In genomic region chr6:134377201-134377600, GRCm38 (mm10) we compare ENCODE assay signal across 30 mouse cellular contexts. TPM values are rescaled to one million over a fixed set of nuclear protein-coding genes. Genes with fewer than 3 reads are reported as not detected.
DNase-seq lines count a peak whose midpoint lies in the region; ATAC-seq and TF ChIP-seq lines count a peak whose summit lies in the region.
"Had no signal": no experiment of that assay in that cellular context is flagged by ENCODE, and none has a peak within 500 bp of the region (broad histone marks: within the 10 kb centered on the region; RNA-seq: fewer than 3 reads in every experiment).

No protein-coding gene starts in this region.

- peak; percentile 41 for DNase-seq in adrenal gland, postnatal 10 days
- no peak for DNase-seq in adrenal gland, postnatal 4 days (ENCODE audit: low spot score in 2 of 2)
- peak; percentile 55 for DNase-seq in embryonic facial prominence, embryonic 14.5 days (ENCODE audit: low spot score)
- no peak for DNase-seq in embryonic facial prominence, embryonic 10.5 days (ENCODE audit: low spot score)
- DNase-seq in lung, embryonic 14.5 days = peak; percentile 23
- no peak for DNase-seq in lung, postnatal 14 days
- DNase-seq in kidney, postnatal 4 days = no peak
- DNase-seq: B cell, adult 2 months; cerebellum, adult 18-20 months; cerebellum, adult 9-10 months; cerebellum, postnatal 14 days; gastrocnemius, postnatal 10 days; gastrocnemius, postnatal 36 days; heart, adult 2 months; kidney, adult 11 months; kidney, adult 8-10 months had no signal

- no peaks in the 10 kb centered on the region for H3K4me1 ChIP-seq in embryonic facial prominence, embryonic 14.5 days (ENCODE audit: control insufficient read depth, insufficient read depth, low read length)
- H3K4me1 ChIP-seq in embryonic facial prominence, embryonic 10.5 days = no peaks in the 10 kb centered on the region
- no peaks in the 10 kb centered on the region for H3K4me1 ChIP-seq in lung, embryonic 14.5 days (ENCODE audit: insufficient read depth)
- H3K4me1 ChIP-seq: embryonic facial prominence, embryonic 12.5 days; forebrain, embryonic 10.5 days; forebrain, embryonic 15.5 days; hindbrain, embryonic 10.5 days; hindbrain, embryonic 13.5 days; intestine, embryonic 15.5 days had no signal

- H3K9me3 ChIP-seq in embryonic facial prominence, embryonic 14.5 days (ENCODE audit: control insufficient read depth, low read length) = 0 out of 2 replicates have a peak, but pooled peaks cover 4% of the 10 kb centered on the region
- H3K9me3 ChIP-seq in embryonic facial prominence, embryonic 10.5 days = peaks cover 5% of the 10 kb centered on the region; the same call in 1 of the 2 replicates
- H3K9me3 ChIP-seq in lung, embryonic 14.5 days (ENCODE audit: low read depth, low read length) = no peaks in the 10 kb centered on the region
- H3K9me3 ChIP-seq: forebrain, embryonic 15.5 days; G1E; hindbrain, embryonic 10.5 days; intestine, embryonic 15.5 days had no signal

- H3K27me3 ChIP-seq in embryonic facial prominence, embryonic 14.5 days (replicated peaks; ENCODE audit: control insufficient read depth, insufficient read depth, low read length) = no peaks in the 10 kb centered on the region
- H3K27me3 ChIP-seq in embryonic facial prominence, embryonic 10.5 days (replicated peaks; ENCODE audit: low read depth, poor library complexity, severe bottlenecking) = no peaks in the 10 kb centered on the region
- H3K27me3 ChIP-seq in lung, embryonic 14.5 days (ENCODE audit: insufficient read depth, low read length) = no peaks in the 10 kb centered on the region
- H3K27me3 ChIP-seq: CH12.LX; embryonic facial prominence, embryonic 12.5 days; forebrain, embryonic 15.5 days; hindbrain, embryonic 13.5 days; intestine, embryonic 15.5 days had no signal

- no peaks in the 10 kb centered on the region for H3K36me3 ChIP-seq in embryonic facial prominence, embryonic 14.5 days (ENCODE audit: control insufficient read depth, insufficient read depth, low read length)
- no peaks in the 10 kb centered on the region for H3K36me3 ChIP-seq in embryonic facial prominence, embryonic 10.5 days (replicated peaks)
- no peaks in the 10 kb centered on the region for H3K36me3 ChIP-seq in lung, embryonic 14.5 days (ENCODE audit: insufficient read depth)
- H3K36me3 ChIP-seq: embryonic facial prominence, embryonic 12.5 days; forebrain, embryonic 10.5 days; forebrain, embryonic 15.5 days; G1E; hindbrain, embryonic 10.5 days; hindbrain, embryonic 13.5 days; intestine, embryonic 15.5 days had no signal

- 68% methylated on average over 5 of the region's 5 CpGs for WGBS in embryonic facial prominence, embryonic 14.5 days
- WGBS in embryonic facial prominence, embryonic 10.5 days = 87% methylated on average over 5 of the region's 5 CpGs
- 70% methylated on average over 5 of the region's 5 CpGs for WGBS in lung, embryonic 14.5 days

- no peak overlapping the region for H3K27ac ChIP-seq in embryonic facial prominence, embryonic 14.5 days (replicated peaks; ENCODE audit: low read depth, low read length)
- H3K27ac ChIP-seq in embryonic facial prominence, embryonic 10.5 days (replicated peaks) = no peak overlapping the region
- no peak overlapping the region for H3K27ac ChIP-seq in lung, embryonic 14.5 days (ENCODE audit: low read depth)
- H3K27ac ChIP-seq: embryonic facial prominence, embryonic 12.5 days; forebrain, embryonic 10.5 days; forebrain, embryonic 15.5 days; heart, adult 2 months; hindbrain, embryonic 10.5 days; hindbrain, embryonic 13.5 days; intestine, embryonic 15.5 days had no signal

- no peak overlapping the region for H3K4me3 ChIP-seq in embryonic facial prominence, embryonic 14.5 days (ENCODE audit: low read depth, low read length)
- no peak overlapping the region for H3K4me3 ChIP-seq in embryonic facial prominence, embryonic 10.5 days
- H3K4me3 ChIP-seq in lung, embryonic 14.5 days (ENCODE audit: low read depth, low read length) = no peak overlapping the region
- H3K4me3 ChIP-seq: embryonic facial prominence, embryonic 12.5 days; erythroblast, embryonic 14.5 days; forebrain, embryonic 10.5 days; forebrain, embryonic 15.5 days; heart, adult 2 months; hindbrain, embryonic 10.5 days; hindbrain, embryonic 13.5 days; intestine, embryonic 15.5 days had no signal

- TF ChIP-seq CTCF in lung, embryonic 14.5 days (IDR thresholded peaks at IDR 0.05; ENCODE audit: low read depth) = no peak

- no peak for ATAC-seq in embryonic facial prominence, embryonic 14.5 days (ENCODE audit: low read depth)
- no peak for ATAC-seq in lung, embryonic 14.5 days (ENCODE audit: insufficient read depth)
- ATAC-seq: forebrain, embryonic 15.5 days; hindbrain, embryonic 16.5 days; intestine, embryonic 15.5 days; Patski had no signal

- no peak overlapping the region for H3K9ac ChIP-seq in embryonic facial prominence, embryonic 14.5 days (ENCODE audit: low read depth, low read length)
- no peak overlapping the region for H3K9ac ChIP-seq in lung, embryonic 14.5 days
- H3K9ac ChIP-seq: embryonic facial prominence, embryonic 12.5 days; forebrain, embryonic 15.5 days; hindbrain, embryonic 13.5 days; intestine, embryonic 15.5 days had no signal

- H3K4me2 ChIP-seq in embryonic facial prominence, embryonic 14.5 days (ENCODE audit: low read depth, low read length) = no peak overlapping the region
- H3K4me2 ChIP-seq in lung, embryonic 14.5 days = no peak overlapping the region
- H3K4me2 ChIP-seq: embryonic facial prominence, embryonic 12.5 days; forebrain, embryonic 15.5 days; heart, embryonic 11.5 days; hindbrain, embryonic 13.5 days; intestine, embryonic 15.5 days had no signal

RNA-seq across cellular contexts. Expression of gene Bcl2l14, which starts 18.9 kb away (rescaled TPM):
- total RNA-seq in adrenal gland, postnatal 10 days (2021) = not detected
- total RNA-seq in adrenal gland, postnatal 4 days (2021) = under 1 TPM in 1 of 2 experiments, not detected in 1; 0.36 TPM
- polyA plus RNA-seq in embryonic facial prominence, embryonic 14.5 days (2014; fragmentation: Nextera tagmentation; extraction: Ambion mirVana) = 2.6 and 3.0 TPM in 2 replicates
- 0.47 and 0.74 TPM in 2 replicates for polyA plus RNA-seq in embryonic facial prominence, embryonic 10.5 days (2016; fragmentation: Nextera tagmentation; extraction: Ambion mirVana)
- polyA plus RNA-seq in lung, embryonic 14.5 days (2014; fragmentation: Nextera tagmentation; extraction: Ambion mirVana) = 2.8 and 3.6 TPM in 2 replicates
- total RNA-seq: gastrocnemius, postnatal 10 days; gastrocnemius, postnatal 36 days; heart, adult 2 months; heart, postnatal 25 days had no signal
- polyA plus RNA-seq: erythroblast, embryonic 14.5 days; forebrain, embryonic 15.5 days; G1E; heart, postnatal 0 days; Patski had no signal

Comparison
In these comparisons a context has a peak if more than half of its experiments do, and no peak if none do; other contexts are left out.
1. DNase-seq: peak in adrenal gland, postnatal 10 days (single experiment), embryonic facial prominence, embryonic 14.5 days (single experiment) and lung, embryonic 14.5 days (single experiment); none in adrenal gland, postnatal 4 days (0 of 2), embryonic facial prominence, embryonic 10.5 days (single experiment), lung, postnatal 14 days (single experiment) and kidney, postnatal 4 days (0 of 2).